Mouse (Mus musculus): Measurements from ENCODE around the gene Sorbs1. TPM values are rescaled to one million over a fixed set of nuclear protein-coding genes. Genes with fewer than 3 reads are reported as not detected.

Gene Sorbs1
- polyA plus RNA-seq, 1 experiment from 2014 or later, result 74.4 TPM

GRCm38 (mm10) chr19:40332303-40332702, 181.3 kb downstream of the Sorbs1 start:
- Histone ChIP-seq H3K27me3 (ENCODE audit: insufficient read depth, poor library complexity, severe bottlenecking) (no peaks in the 10 kb centered on the region), H3K4me1 (replicated peaks) (0 out of 2 replicates have a peak, but pooled peaks cover 3% of the 10 kb centered on the region), H3K36me3 (no peaks in the 10 kb centered on the region), H3K4me3 (no peak overlapping the region), H3K9me3 (no peaks in the 10 kb centered on the region), H3K27ac (no peak overlapping the region)
- no peak for DNase-seq (ENCODE audit: low spot score)
- WGBS, result 85% methylated on average over 6 of the region's 6 CpGs

GRCm38 (mm10) chr19:40331846-40332245, 181.7 kb downstream of the Sorbs1 start:
- Histone ChIP-seq H3K27me3 (ENCODE audit: insufficient read depth, poor library complexity, severe bottlenecking) (no peaks in the 10 kb centered on the region), H3K4me3 (no peak overlapping the region), H3K4me1 (replicated peaks) (0 out of 2 replicates have a peak, but pooled peaks cover 3% of the 10 kb centered on the region), H3K9me3 (no peaks in the 10 kb centered on the region), H3K36me3 (no peaks in the 10 kb centered on the region), H3K27ac (no peak overlapping the region)
- DNase-seq (ENCODE audit: low spot score), result no peak
- 57% methylated on average over 6 of the region's 6 CpGs for WGBS

GRCm38 (mm10) chr19:40326126-40326525, 187.5 kb downstream of the Sorbs1 start:
- WGBS, result 93% methylated on average over 21 of the region's 21 CpGs
- Histone ChIP-seq H3K4me1 (replicated peaks) (no peaks in the 10 kb centered on the region), H3K27ac (no peak overlapping the region), H3K27me3 (ENCODE audit: insufficient read depth, poor library complexity, severe bottlenecking) (no peaks in the 10 kb centered on the region), H3K4me3 (no peak overlapping the region), H3K9me3 (no peaks in the 10 kb centered on the region), H3K36me3 (peaks cover 25% of the 10 kb centered on the region)
- no peak for DNase-seq (ENCODE audit: low spot score)

GRCm38 (mm10) chr19:40325381-40325780, 188.2 kb downstream of the Sorbs1 start:
- no peak overlapping the region for H3K27ac ChIP-seq
- WGBS, result 86% methylated on average over 8 of the region's 8 CpGs
- no peak overlapping the region for H3K4me3 ChIP-seq
- H3K36me3 ChIP-seq, result peaks cover 26% of the 10 kb centered on the region
- H3K27me3 ChIP-seq (ENCODE audit: insufficient read depth, poor library complexity, severe bottlenecking), result no peaks in the 10 kb centered on the region
- no peak for DNase-seq (ENCODE audit: low spot score)
- H3K9me3 ChIP-seq, result no peaks in the 10 kb centered on the region
- no peaks in the 10 kb centered on the region for H3K4me1 ChIP-seq (replicated peaks)

GRCm38 (mm10) chr19:40322226-40322625, 191.4 kb downstream of the Sorbs1 start:
- peaks cover 26% of the 10 kb centered on the region for H3K36me3 ChIP-seq
- no peak overlapping the region for H3K27ac ChIP-seq
- 83% methylated on average over 3 of the region's 3 CpGs for WGBS
- H3K27me3 ChIP-seq (ENCODE audit: insufficient read depth, poor library complexity, severe bottlenecking), result no peaks in the 10 kb centered on the region
- DNase-seq (ENCODE audit: low spot score), result no peak
- H3K9me3 ChIP-seq, result no peaks in the 10 kb centered on the region
- no peak overlapping the region for H3K4me3 ChIP-seq
- peaks cover 12% of the 10 kb centered on the region; the same call in 1 of the 2 replicates for H3K4me1 ChIP-seq (replicated peaks)

- 80% methylated on average over 3 of the region's 3 CpGs for WGBS
- Histone ChIP-seq H3K27me3 (ENCODE audit: insufficient read depth, poor library complexity, severe bottlenecking) (no peaks in the 10 kb centered on the region), H3K27ac (no peak overlapping the region), H3K4me1 (replicated peaks) (peaks cover 12% of the 10 kb centered on the region; the same call in 1 of the 2 replicates), H3K4me3 (no peak overlapping the region), H3K36me3 (peaks cover 11% of the 10 kb centered on the region; the same call in 1 of the 2 replicates), H3K9me3 (no peaks in the 10 kb centered on the region)
- DNase-seq (ENCODE audit: low spot score), result no peak
Measured at GRCm38 (mm10) chr19:40319199-40319598, 194.4 kb downstream of the Sorbs1 start.

GRCm38 (mm10) chr19:40318511-40318910, 195.1 kb downstream of the Sorbs1 start:
- WGBS, result 10% methylated on average over 6 of the region's 6 CpGs
- Histone ChIP-seq H3K4me1 (replicated peaks) (peaks cover 12% of the 10 kb centered on the region; the same call in 1 of the 2 replicates), H3K27ac (no peak overlapping the region), H3K4me3 (no peak overlapping the region), H3K27me3 (ENCODE audit: insufficient read depth, poor library complexity, severe bottlenecking) (no peaks in the 10 kb centered on the region), H3K9me3 (no peaks in the 10 kb centered on the region), H3K36me3 (peaks cover 11% of the 10 kb centered on the region; the same call in 1 of the 2 replicates)
- DNase-seq (ENCODE audit: low spot score), result peak; percentile 34

GRCm38 (mm10) chr19:40317001-40317400, 196.6 kb downstream of the Sorbs1 start:
- peaks cover 11% of the 10 kb centered on the region; the same call in 1 of the 2 replicates for H3K36me3 ChIP-seq
- no peak for DNase-seq (ENCODE audit: low spot score)
- H3K4me3 ChIP-seq, result no peak overlapping the region
- peaks cover 12% of the 10 kb centered on the region; the same call in 1 of the 2 replicates for H3K4me1 ChIP-seq (replicated peaks)
- WGBS, result 66% methylated on average over 4 of the region's 4 CpGs
- H3K27ac ChIP-seq, result no peak overlapping the region
- no peaks in the 10 kb centered on the region for H3K9me3 ChIP-seq
- H3K27me3 ChIP-seq (ENCODE audit: insufficient read depth, poor library complexity, severe bottlenecking), result no peaks in the 10 kb centered on the region

GRCm38 (mm10) chr19:40314252-40314651, 199.3 kb downstream of the Sorbs1 start:
- Histone ChIP-seq H3K27ac (no peak overlapping the region), H3K36me3 (peaks cover 13% of the 10 kb centered on the region; the same call in 1 of the 2 replicates)
- WGBS, result 95% methylated on average over 11 of the region's 11 CpGs

GRCm38 (mm10) chr19:40311631-40312030, 201.9 kb downstream of the Sorbs1 start:
- peaks cover 16% of the 10 kb centered on the region; the same call in 1 of the 2 replicates for H3K36me3 ChIP-seq
- no peak overlapping the region for H3K4me3 ChIP-seq
- DNase-seq (ENCODE audit: low spot score), result no peak
- no peaks in the 10 kb centered on the region for H3K27me3 ChIP-seq (ENCODE audit: insufficient read depth, poor library complexity, severe bottlenecking)
- no peaks in the 10 kb centered on the region for H3K9me3 ChIP-seq
- no peak overlapping the region for H3K27ac ChIP-seq
- WGBS, result 96% methylated on average over 8 of the region's 8 CpGs
- peaks cover 10% of the 10 kb centered on the region for H3K4me1 ChIP-seq (replicated peaks)

More at GRCm38 (mm10) chr19:40314252-40314651, 199.3 kb downstream of the Sorbs1 start:
- Histone ChIP-seq H3K9me3 (no peaks in the 10 kb centered on the region), H3K27me3 (ENCODE audit: insufficient read depth, poor library complexity, severe bottlenecking) (no peaks in the 10 kb centered on the region), H3K4me1 (replicated peaks) (peaks cover 12% of the 10 kb centered on the region; the same call in 1 of the 2 replicates), H3K4me3 (no peak overlapping the region)
- no peak for DNase-seq (ENCODE audit: low spot score)

- Histone ChIP-seq H3K4me3 (no peak overlapping the region), H3K4me1 (replicated peaks) (peaks cover 11% of the 10 kb centered on the region), H3K36me3 (peaks cover 11% of the 10 kb centered on the region; the same call in 1 of the 2 replicates), H3K9me3 (no peaks in the 10 kb centered on the region), H3K27me3 (ENCODE audit: insufficient read depth, poor library complexity, severe bottlenecking) (no peaks in the 10 kb centered on the region), H3K27ac (no peak overlapping the region)
- no peak for DNase-seq (ENCODE audit: low spot score)
- WGBS, result 87% methylated on average over 15 of the region's 15 CpGs
Measured at GRCm38 (mm10) chr19:40310410-40311130, 203.0 kb downstream of the Sorbs1 start.

- 94% methylated on average over 12 of the region's 12 CpGs for WGBS
Measured at GRCm38 (mm10) chr19:40309911-40310310, 203.7 kb downstream of the Sorbs1 start.

GRCm38 (mm10) chr19:40307550-40307949, 206.0 kb downstream of the Sorbs1 start:
- Histone ChIP-seq H3K27ac (no peak overlapping the region), H3K9me3 (no peaks in the 10 kb centered on the region), H3K36me3 (peaks cover 11% of the 10 kb centered on the region; the same call in 1 of the 2 replicates), H3K27me3 (ENCODE audit: insufficient read depth, poor library complexity, severe bottlenecking) (no peaks in the 10 kb centered on the region), H3K4me3 (no peak overlapping the region), H3K4me1 (replicated peaks) (peaks cover 11% of the 10 kb centered on the region)
- WGBS, result 89% methylated on average over 7 of the region's 7 CpGs
- no peak for DNase-seq (ENCODE audit: low spot score)

More at GRCm38 (mm10) chr19:40309911-40310310, 203.7 kb downstream of the Sorbs1 start:
- Histone ChIP-seq H3K27ac (no peak overlapping the region), H3K9me3 (no peaks in the 10 kb centered on the region), H3K36me3 (peaks cover 11% of the 10 kb centered on the region; the same call in 1 of the 2 replicates), H3K4me3 (no peak overlapping the region), H3K4me1 (replicated peaks) (peaks cover 11% of the 10 kb centered on the region), H3K27me3 (ENCODE audit: insufficient read depth, poor library complexity, severe bottlenecking) (no peaks in the 10 kb centered on the region)
- DNase-seq (ENCODE audit: low spot score), result no peak
